Mouse (Mus musculus): Measurements from ENCODE around the gene Hnf1b. TPM values are rescaled to one million over a fixed set of nuclear protein-coding genes. Genes with fewer than 3 reads are reported as not detected.
A peak's percentile ranks its signal among the peaks of the same experiment; 100 is the strongest.

Hnf1b gene
- polyA plus RNA-seq, 2 experiments = 1.8 to 2.4 TPM

DNA sequence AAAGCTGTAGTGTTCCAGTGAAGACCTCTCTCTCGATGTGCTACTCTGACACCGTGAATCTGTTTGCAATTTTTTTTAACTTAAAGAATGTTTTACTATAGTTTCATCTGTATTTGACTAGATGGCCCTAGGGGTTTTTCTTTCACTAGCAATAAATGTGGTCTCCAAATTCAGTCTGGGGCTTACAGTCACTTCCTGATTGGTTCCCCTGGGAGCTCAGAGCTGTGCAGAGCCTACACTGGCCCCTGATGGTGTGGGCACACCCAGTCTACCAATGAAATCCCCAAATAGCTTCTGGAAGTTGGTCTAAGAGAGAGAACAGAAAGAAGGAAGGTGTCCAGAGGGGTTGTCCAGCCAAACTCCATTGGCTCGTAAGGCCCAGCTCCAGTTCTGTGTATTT lies 23.7 kb upstream of the Hnf1b start:
- DNase-seq (ENCODE audit: low read depth in 3 of 3, low spot score in 3 of 3) (no peak), ATAC-seq (ENCODE audit: insufficient read depth) (no peak)
- no peaks in the 10 kb centered on the region for H3K4me1 ChIP-seq (replicated peaks; ENCODE audit: control insufficient read depth in 2 of 2, insufficient read depth in 2 of 2, low read length in 1 of 2)
- no peak overlapping the region for H3K4me2 ChIP-seq (ENCODE audit: low read depth)
- no peak for TF ChIP-seq EP300 (IDR thresholded peaks at IDR 0.05; ENCODE audit: low read depth)
- TF ChIP-seq CTCF (IDR thresholded peaks at IDR 0.05; ENCODE audit: low read depth) = no peak
- no peak overlapping the region for H3K27ac ChIP-seq
- no peak overlapping the region for H3K9ac ChIP-seq (replicated peaks)
- no peaks in the 10 kb centered on the region for H3K9me3 ChIP-seq (ENCODE audit: control insufficient read depth, low read length)
- H3K36me3 ChIP-seq (replicated peaks; ENCODE audit: control insufficient read depth, insufficient read depth, low read depth) = no peaks in the 10 kb centered on the region
- WGBS (ENCODE audit: insufficient replicate concordance) = 65% methylated on average over 3 of the region's 3 CpGs
- no peak overlapping the region for H3K4me3 ChIP-seq (ENCODE audit: insufficient read depth in 1 of 2, low read depth in 2 of 2, low read length in 2 of 2)
- H3K27me3 ChIP-seq (ENCODE audit: control insufficient read depth, insufficient read depth, low read length) = no peaks in the 10 kb centered on the region; the same call in 1 of the 2 replicates

GRCm38 (mm10) chr11:83828553-83829142 lies 21.2 kb upstream of the Hnf1b start:
- Histone ChIP-seq H3K36me3 (replicated peaks; ENCODE audit: control insufficient read depth, insufficient read depth, low read depth) (no peaks in the 10 kb centered on the region), H3K9me3 (ENCODE audit: control insufficient read depth, low read length) (no peaks in the 10 kb centered on the region), H3K4me3 (ENCODE audit: insufficient read depth in 1 of 2, low read depth in 2 of 2, low read length in 2 of 2) (no peak overlapping the region), H3K27ac (no peak overlapping the region), H3K27me3 (ENCODE audit: control insufficient read depth, insufficient read depth, low read length) (no peaks in the 10 kb centered on the region; the same call in 1 of the 2 replicates), H3K4me2 (ENCODE audit: low read depth) (no peak overlapping the region), H3K9ac (replicated peaks) (no peak overlapping the region), H3K4me1 (replicated peaks; ENCODE audit: control insufficient read depth in 2 of 2, insufficient read depth in 2 of 2, low read length in 1 of 2) (no peaks in the 10 kb centered on the region)
- TF ChIP-seq EP300 (IDR thresholded peaks at IDR 0.05; ENCODE audit: low read depth) = no peak
- TF ChIP-seq CTCF (IDR thresholded peaks at IDR 0.05; ENCODE audit: low read depth) = no peak
- no peak for DNase-seq (ENCODE audit: low read depth in 3 of 3, low spot score in 3 of 3)
- no peak for ATAC-seq (ENCODE audit: insufficient read depth)
- 49% methylated on average over 8 of the region's 8 CpGs for WGBS (ENCODE audit: insufficient replicate concordance)

- Histone ChIP-seq H3K9me3 (ENCODE audit: control insufficient read depth, low read length) (no peaks in the 10 kb centered on the region), H3K4me2 (ENCODE audit: low read depth) (no peak overlapping the region), H3K27me3 (ENCODE audit: control insufficient read depth, insufficient read depth, low read length) (no peaks in the 10 kb centered on the region; the same call in 1 of the 2 replicates), H3K36me3 (replicated peaks; ENCODE audit: control insufficient read depth, insufficient read depth, low read depth) (no peaks in the 10 kb centered on the region), H3K4me3 (ENCODE audit: insufficient read depth in 1 of 2, low read depth in 2 of 2, low read length in 2 of 2) (no peak overlapping the region), H3K4me1 (replicated peaks; ENCODE audit: control insufficient read depth in 2 of 2, insufficient read depth in 2 of 2, low read length in 1 of 2) (no peaks in the 10 kb centered on the region; a peak in 1 of 4 replicates), H3K9ac (replicated peaks) (no peak overlapping the region), H3K27ac (no peak overlapping the region)
- TF ChIP-seq EP300 (IDR thresholded peaks at IDR 0.05; ENCODE audit: low read depth) = no peak
- TF ChIP-seq CTCF (IDR thresholded peaks at IDR 0.05; ENCODE audit: low read depth) = peak; percentile 87
- 26% methylated on average over 8 of the region's 8 CpGs for WGBS (ENCODE audit: insufficient replicate concordance)
- DNase-seq (ENCODE audit: low read depth in 3 of 3, low spot score in 3 of 3) = no peak
- no peak for ATAC-seq (ENCODE audit: insufficient read depth)
These were observed 17.5 kb upstream of the Hnf1b start for GRCm38 (mm10) chr11:83832389-83832788.

DNA sequence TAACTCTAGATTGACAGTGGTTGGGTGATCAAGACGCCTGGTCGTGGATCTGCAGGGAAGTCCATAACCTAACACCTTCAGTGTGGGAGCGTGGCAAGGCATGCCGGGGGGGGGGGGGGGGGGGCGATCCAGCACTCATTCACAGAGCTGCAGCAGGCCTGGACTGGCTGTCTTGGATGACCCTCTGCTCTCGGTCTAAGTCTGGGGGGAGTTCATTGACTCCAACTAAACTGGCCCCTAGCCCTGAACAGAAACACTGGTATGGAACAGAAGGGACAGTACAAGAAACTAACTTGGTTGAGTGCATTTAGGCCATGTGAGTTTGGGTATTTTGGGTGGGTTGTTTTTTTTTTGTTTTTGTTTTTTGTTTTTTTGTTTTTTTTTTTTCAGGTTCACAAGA lies 16.3 kb upstream of the Hnf1b start:
- 58% methylated on average over 6 of the region's 6 CpGs for WGBS (ENCODE audit: insufficient replicate concordance)
- Histone ChIP-seq H3K27me3 (ENCODE audit: control insufficient read depth, insufficient read depth, low read length) (no peaks in the 10 kb centered on the region), H3K9me3 (ENCODE audit: control insufficient read depth, low read length) (no peaks in the 10 kb centered on the region), H3K4me2 (ENCODE audit: low read depth) (no peak overlapping the region), H3K27ac (no peak overlapping the region), H3K4me3 (ENCODE audit: insufficient read depth in 1 of 2, low read depth in 2 of 2, low read length in 2 of 2) (no peak overlapping the region), H3K4me1 (replicated peaks; ENCODE audit: control insufficient read depth in 2 of 2, insufficient read depth in 2 of 2, low read length in 1 of 2) (no peaks in the 10 kb centered on the region; a peak in 1 of 4 replicates), H3K36me3 (replicated peaks; ENCODE audit: control insufficient read depth, insufficient read depth, low read depth) (no peaks in the 10 kb centered on the region), H3K9ac (replicated peaks) (no peak overlapping the region)
- TF ChIP-seq EP300 (IDR thresholded peaks at IDR 0.05; ENCODE audit: low read depth) (no peak), CTCF (IDR thresholded peaks at IDR 0.05; ENCODE audit: low read depth) (no peak)
- DNase-seq (ENCODE audit: low read depth in 3 of 3, low spot score in 3 of 3) (no peak), ATAC-seq (ENCODE audit: insufficient read depth) (no peak)

- no peak overlapping the region for H3K9ac ChIP-seq (replicated peaks)
- WGBS (ENCODE audit: insufficient replicate concordance) = 57% methylated on average over 14 of the region's 14 CpGs
- no peak for DNase-seq (ENCODE audit: low read depth in 3 of 3, low spot score in 3 of 3)
These were observed 15.8 kb upstream of the Hnf1b start for GRCm38 (mm10) chr11:83833959-83834496.

More at GRCm38 (mm10) chr11:83833959-83834496, 15.8 kb upstream of the Hnf1b start:
- Histone ChIP-seq H3K27me3 (ENCODE audit: control insufficient read depth, insufficient read depth, low read length) (no peaks in the 10 kb centered on the region), H3K9me3 (ENCODE audit: control insufficient read depth, low read length) (no peaks in the 10 kb centered on the region), H3K27ac (no peak overlapping the region), H3K36me3 (replicated peaks; ENCODE audit: control insufficient read depth, insufficient read depth, low read depth) (no peaks in the 10 kb centered on the region), H3K4me1 (replicated peaks; ENCODE audit: control insufficient read depth in 2 of 2, insufficient read depth in 2 of 2, low read length in 1 of 2) (no peaks in the 10 kb centered on the region; a peak in 1 of 4 replicates), H3K4me3 (ENCODE audit: insufficient read depth in 1 of 2, low read depth in 2 of 2, low read length in 2 of 2) (no peak overlapping the region), H3K4me2 (ENCODE audit: low read depth) (no peak overlapping the region)
- TF ChIP-seq CTCF (IDR thresholded peaks at IDR 0.05; ENCODE audit: low read depth) (no peak), EP300 (IDR thresholded peaks at IDR 0.05; ENCODE audit: low read depth) (no peak)
- no peak for ATAC-seq (ENCODE audit: insufficient read depth)
